Mouse (Mus musculus) cerebellum, adult 11 months (tissue): ENCODE results near the gene Capn11.

Experiments used
- DNase-seq: peaks from one replicate; pipeline ENCODE4 v3.0.0; 2022

Gene Capn11

DNA sequence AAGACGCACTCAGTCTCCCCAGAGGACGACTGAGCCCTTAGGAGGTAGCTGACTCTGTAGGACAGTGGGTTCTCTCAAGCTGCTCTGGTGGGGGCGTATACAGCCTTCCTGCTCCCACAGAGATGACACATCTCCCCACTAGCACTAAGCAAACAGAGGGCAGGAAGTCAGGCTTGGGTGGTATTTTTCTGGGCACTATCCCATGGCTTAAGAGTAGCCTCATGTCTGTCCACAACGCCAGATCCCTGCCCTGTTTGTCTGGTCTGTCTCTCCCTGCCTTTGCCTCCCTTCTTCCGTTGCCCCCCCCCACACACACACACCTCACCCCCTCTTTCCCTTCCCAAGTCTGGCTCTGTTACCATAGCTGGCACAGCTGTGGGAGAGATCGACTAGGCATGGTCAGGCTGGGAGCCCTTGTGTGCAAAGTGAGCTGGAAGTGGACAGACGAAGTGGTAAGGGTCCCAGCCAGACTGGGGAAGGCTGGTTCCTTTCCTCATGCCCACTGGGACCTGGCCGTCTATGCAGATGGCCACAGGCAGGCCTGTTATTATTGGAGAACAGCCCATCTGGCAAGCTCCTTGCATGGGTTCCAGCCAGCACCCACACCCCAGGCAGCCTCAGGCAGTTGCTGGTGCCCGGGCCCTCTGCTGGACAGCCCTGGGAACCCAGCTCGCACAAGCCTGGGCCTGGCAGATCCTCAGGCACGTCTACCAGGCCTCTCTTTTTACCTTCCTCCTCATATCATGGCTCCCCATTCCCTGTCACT lies 62.3 kb downstream of the Capn11 start:
- DNase-seq = peak; percentile 72

- peak; percentile 7 for DNase-seq
Observed at GRCm38 (mm10) chr17:45595736-45596390, 63.3 kb downstream of the Capn11 start.

GRCm38 (mm10) chr17:45594881-45595735 lies 64.0 kb downstream of the Capn11 start:
- DNase-seq = peak; percentile 74

GRCm38 (mm10) chr17:45594195-45594594 lies 64.9 kb downstream of the Capn11 start:
- DNase-seq = peak; percentile 10

DNA sequence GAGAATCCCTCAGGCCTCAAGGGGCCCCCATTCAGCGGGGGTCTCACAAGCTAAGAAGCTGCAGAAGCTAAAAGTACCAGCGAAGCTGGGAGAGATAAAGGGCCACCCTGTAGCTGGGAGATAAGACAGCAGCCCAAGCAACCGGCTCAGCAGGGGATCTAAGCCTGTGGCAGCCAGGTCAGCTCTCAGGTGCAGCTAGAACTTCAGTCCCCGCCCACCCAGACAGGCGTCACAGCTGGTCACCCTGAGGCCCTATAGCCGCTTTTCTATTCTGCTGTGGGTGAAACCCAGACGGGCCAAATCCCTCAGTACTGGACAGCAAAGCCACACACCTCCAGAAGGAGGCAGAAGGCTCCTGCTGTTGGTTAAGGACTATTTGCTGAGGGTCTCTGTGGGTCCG lies 65.6 kb downstream of the Capn11 start:
- peak; percentile 31 for DNase-seq

GRCm38 (mm10) chr17:45592606-45593431 lies 66.3 kb downstream of the Capn11 start:
- DNase-seq = peak; percentile 21

- peak; percentile 45 for DNase-seq
Observed at GRCm38 (mm10) chr17:45591701-45592605, 67.2 kb downstream of the Capn11 start.

DNA sequence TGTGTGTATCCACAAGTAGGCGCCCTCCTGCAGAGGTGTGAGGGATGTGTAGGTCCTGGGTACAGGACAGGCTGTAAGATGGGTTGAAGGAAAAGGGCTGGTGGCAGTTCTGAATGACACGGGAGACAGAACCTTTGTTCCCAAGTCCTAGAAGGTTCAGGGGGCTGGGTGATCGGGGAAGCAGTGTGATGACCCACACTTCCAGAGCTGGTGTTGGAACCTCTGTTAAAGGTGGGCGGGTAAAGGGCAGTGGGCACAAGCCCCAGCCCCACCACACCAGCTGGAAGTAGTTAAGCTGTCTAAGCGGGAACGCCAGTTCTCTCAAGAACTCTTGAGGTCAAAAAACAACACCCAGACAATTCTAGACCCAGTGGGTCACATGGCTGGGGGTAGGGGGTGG lies 68.7 kb downstream of the Capn11 start:
- peak; percentile 13 for DNase-seq

DNA sequence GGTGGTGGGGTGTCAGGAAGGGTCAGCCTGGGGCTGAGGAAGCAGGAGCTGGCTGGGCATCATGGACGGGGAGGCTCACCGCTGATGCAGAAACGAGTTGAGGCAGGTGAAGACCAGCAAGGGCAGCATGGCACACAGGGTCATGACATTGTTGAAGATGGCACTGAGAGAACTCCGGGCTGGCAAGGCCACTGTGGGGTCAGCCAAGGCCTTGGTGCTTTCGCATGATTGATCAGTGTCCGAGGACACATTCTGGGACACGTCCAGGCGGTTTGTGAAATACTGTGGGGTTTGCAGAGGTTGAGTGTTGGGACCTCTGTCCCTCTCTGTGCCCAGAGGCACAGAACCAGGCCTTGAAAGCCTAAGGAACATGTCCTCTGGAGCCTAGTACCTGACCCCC lies 69.3 kb downstream of the Capn11 start:
- peak; percentile 15 for DNase-seq

DNA sequence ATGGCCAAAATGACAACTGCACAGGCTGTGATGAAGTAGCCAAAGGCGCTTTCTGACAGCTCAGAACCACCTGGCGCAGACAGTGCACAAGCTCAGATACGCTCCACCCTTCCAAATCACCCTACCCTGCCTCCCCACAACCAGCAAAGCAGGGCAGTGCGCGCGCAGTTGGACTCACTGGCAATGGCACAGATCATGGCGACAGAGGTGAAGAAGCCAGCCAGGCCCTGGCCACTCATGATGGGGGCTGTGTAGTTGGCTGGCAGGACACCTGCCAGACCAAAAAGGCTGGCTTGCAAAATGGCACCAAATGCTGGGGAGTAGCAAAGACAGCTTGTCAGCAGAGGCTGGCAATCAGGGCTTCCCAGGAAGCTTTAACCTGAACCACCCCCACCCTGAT lies 69.9 kb downstream of the Capn11 start:
- DNase-seq = peak; percentile 37

DNA sequence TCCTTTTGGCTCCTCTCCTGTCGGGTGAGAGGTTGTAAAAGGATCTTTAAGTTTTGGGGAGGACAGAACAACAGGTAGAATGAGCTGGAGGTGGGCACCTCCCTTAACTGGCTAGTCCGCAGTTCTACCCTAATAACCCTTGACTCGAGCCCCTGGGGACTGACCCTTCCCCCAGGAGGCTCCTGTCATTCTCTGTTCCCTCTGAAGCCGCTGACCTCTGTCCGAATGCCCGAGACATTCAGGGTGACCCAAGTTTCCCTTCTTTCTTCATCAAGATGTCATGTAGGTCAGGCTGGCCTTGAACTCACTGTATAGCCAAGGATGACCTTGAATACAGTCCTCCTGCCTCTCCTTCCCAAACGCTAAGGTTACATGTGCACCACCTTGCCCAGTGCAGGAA lies 70.8 kb downstream of the Capn11 start:
- DNase-seq = peak; percentile 9

- peak; percentile 27 for DNase-seq
Observed at GRCm38 (mm10) chr17:45586449-45586837, 72.7 kb downstream of the Capn11 start.

DNA sequence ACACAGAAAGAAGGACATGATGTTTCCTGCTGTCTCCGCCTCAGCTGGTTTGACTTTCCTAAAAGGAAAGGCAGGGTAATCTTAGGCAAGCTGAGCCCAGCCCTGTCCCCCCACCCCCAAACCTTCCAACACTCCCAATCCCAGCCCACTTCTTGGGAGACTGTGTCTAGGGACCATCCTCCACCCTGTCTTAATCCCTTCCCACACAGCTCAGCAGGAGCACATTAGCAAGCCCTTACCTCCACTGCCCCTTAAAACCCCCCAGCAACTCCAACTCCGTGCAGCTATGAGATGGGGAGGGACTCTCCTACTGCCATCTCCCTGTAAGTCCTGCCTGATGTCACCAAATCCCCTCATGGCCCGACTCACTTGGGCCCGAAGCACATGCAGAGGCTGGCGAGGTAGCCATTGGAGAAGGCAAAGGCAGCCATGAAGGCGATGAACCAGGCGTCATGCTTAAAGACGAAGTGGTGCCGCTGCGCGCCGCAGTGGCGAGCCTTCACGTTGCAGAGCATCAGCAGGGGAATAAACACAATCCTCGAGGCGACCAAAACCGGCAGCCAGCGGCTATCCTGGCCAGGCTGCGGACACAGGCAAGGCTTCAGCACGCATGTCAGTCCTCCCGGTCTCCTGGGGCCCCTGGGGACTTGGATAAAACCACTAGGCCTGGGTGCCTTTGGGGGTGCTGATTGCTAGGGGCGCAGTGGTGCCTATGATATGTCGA lies 73.2 kb downstream of the Capn11 start:
- peak; percentile 24 for DNase-seq

DNA sequence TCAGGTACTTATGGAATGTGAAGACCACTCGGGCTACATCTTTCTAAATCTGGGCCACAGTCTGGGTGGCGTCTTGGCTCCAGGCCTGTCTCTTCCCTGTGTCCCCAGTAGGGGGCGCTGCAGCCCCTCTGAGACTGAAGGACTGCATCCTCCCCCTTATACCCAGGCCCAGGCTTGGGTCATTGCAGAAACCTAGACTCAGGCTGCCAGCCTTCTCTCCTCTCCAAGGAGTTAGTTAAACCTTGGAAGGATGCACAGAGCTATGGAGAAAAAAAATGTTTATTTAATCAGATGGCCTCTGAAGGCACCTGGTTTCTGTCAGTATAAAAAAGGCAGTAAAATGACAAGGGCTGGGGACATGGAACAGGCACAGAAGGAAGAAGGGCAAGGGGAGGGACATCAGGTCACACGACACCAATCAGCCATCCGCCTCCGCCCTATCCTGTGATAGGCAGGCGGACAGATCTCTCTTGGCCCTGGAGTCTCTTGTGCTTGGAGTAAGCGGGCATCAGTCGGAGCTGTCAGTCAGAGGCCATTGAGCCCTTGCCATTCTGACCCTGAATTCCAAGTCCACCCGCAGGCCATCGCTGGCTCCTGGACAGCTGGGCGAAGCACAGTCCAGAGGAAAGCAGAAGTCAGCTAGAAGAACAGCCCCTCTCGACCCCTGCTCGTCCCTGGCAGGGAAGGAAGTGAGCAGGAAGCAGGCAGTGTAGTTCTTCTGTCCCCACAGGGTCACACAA lies 74.0 kb downstream of the Capn11 start:
- DNase-seq = peak; percentile 81

GRCm38 (mm10) chr17:45584096-45584896 lies 74.8 kb downstream of the Capn11 start:
- peak; percentile 74 for DNase-seq

- DNase-seq = peak; percentile 10
Observed at GRCm38 (mm10) chr17:45582715-45583355, 76.3 kb downstream of the Capn11 start.

- no peak for DNase-seq
Observed at GRCm38 (mm10) chr17:45582188-45582587, 76.9 kb downstream of the Capn11 start.

DNA sequence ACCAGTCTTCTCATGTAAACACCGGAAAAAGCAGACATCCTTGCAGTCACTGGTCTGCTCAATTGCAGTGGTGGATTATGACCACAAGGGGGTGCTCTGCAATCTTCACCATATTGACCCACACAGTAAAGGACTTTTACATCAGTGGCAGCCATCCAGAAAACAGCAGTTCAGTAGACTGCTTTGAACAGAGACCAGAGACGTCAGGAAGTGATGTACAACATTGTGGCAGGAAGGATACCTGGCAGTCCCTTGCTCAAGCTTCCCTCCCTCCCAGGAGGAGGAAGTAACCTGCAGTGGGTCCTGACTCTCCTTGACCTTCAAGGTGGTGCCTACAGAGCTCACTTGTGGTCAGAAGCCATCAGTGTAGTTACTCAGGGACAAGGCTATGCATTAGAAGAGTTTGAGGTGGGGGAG lies 77.5 kb downstream of the Capn11 start:
- DNase-seq = no peak
